Comparison of ENCODE assay signal across 8 mouse cellular contexts in the genomic region with DNA sequence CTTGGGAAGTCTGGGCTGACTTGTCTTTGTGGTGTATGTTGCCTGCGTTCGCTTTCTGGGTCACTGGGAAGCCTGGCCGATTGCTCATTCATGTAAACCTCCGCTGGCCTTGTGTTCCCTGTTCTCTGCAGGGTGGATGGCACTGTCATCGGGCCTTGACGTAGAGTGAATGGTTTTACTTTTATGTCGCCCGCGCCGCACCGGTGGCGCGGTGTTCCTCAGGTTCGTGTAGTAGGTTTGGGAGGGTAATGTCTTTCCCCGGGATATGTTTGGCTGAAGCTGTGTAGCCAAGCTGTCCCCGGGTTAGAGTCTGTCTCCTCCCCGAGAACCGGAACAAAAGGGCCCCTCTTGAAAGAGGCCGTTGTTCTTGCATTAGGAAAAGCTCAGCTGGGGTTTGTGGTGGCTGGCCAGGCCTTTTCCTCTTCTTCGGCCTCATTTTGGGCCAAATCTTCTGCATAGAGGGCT. TPM values are rescaled to one million over a fixed set of nuclear protein-coding genes. Genes with fewer than 3 reads are reported as not detected.
DNase-seq lines count a peak whose midpoint lies in the region; ATAC-seq and TF ChIP-seq lines count a peak whose summit lies in the region.

No protein-coding gene starts in this region.

- TF ChIP-seq CTCF in brain, embryonic 14.5 days (IDR thresholded peaks at IDR 0.05; ENCODE audit: borderline replicate concordance, extremely low read depth, insufficient read depth, insufficient read length) = no peak
- TF ChIP-seq CTCF in stomach, postnatal 0 days (IDR thresholded peaks at IDR 0.05; ENCODE audit: low read depth) = no peak
- no peak for TF ChIP-seq CTCF in thymus, adult 2 months (IDR thresholded peaks at IDR 0.05; ENCODE audit: borderline replicate concordance, control insufficient read depth, extremely low read depth, insufficient read depth, low read length, poor library complexity)

- H3K4me2 ChIP-seq in hindbrain, embryonic 11.5 days (replicated peaks; ENCODE audit: low read depth, low read length) = no peak overlapping the region
- peak overlapping the region; percentile 42 for H3K4me2 ChIP-seq in liver, embryonic 15.5 days
- H3K4me2 ChIP-seq in stomach, postnatal 0 days (replicated peaks; ENCODE audit: low read depth) = no peak overlapping the region

- no peaks in the 10 kb centered on the region for H3K9me3 ChIP-seq in hindbrain, embryonic 11.5 days (ENCODE audit: control insufficient read depth, low read length)
- H3K9me3 ChIP-seq in liver, embryonic 15.5 days (replicated peaks) = no peaks in the 10 kb centered on the region
- H3K9me3 ChIP-seq in stomach, postnatal 0 days (ENCODE audit: control insufficient read depth, low read length) = no peaks in the 10 kb centered on the region

- WGBS in hindbrain, embryonic 11.5 days = 30% methylated on average over 20 of the region's 20 CpGs
- WGBS in liver, embryonic 15.5 days (ENCODE audit: insufficient replicate concordance) = 47% methylated on average over 20 of the region's 20 CpGs
- 73% methylated on average over 20 of the region's 20 CpGs for WGBS in stomach, postnatal 0 days
- WGBS in thymus, adult 2 months = 67% methylated on average over 20 of the region's 20 CpGs

- no peaks in the 10 kb centered on the region for H3K27me3 ChIP-seq in hindbrain, embryonic 11.5 days (ENCODE audit: control insufficient read depth, insufficient read depth, low read length)
- H3K27me3 ChIP-seq in liver, embryonic 15.5 days = no peaks in the 10 kb centered on the region
- H3K27me3 ChIP-seq in stomach, postnatal 0 days (ENCODE audit: control insufficient read depth, insufficient read depth, low read length) = no peaks in the 10 kb centered on the region
- H3K27me3 ChIP-seq in thymus, adult 2 months (ENCODE audit: control insufficient read depth, insufficient read depth, low read length) = no peaks in the 10 kb centered on the region

- DNase-seq in adrenal gland, adult (ENCODE audit: inconsistent age in 2 of 2, low spot score in 1 of 2) = peak; percentile 76 to 88
- DNase-seq in adrenal gland, postnatal 4 days (ENCODE audit: low spot score in 2 of 2) = no peak
- peak; percentile 86 for DNase-seq in brain, embryonic 14.5 days (ENCODE audit: low read depth)
- peak; percentile 41 for DNase-seq in hindbrain, embryonic 11.5 days (ENCODE audit: low spot score)
- DNase-seq in stomach, postnatal 0 days (ENCODE audit: low spot score) = no peak
- no peak for DNase-seq in thymus, adult 2 months
- DNase-seq in gastrocnemius, adult 18-20 months (ENCODE audit: low spot score) = no peak

- H3K4me3 ChIP-seq in hindbrain, embryonic 11.5 days (ENCODE audit: low read depth, low read length) = no peak overlapping the region
- H3K4me3 ChIP-seq in liver, embryonic 15.5 days (replicated peaks) = peak overlapping the region; percentile 12; the same call in 1 of the 2 replicates
- no peak overlapping the region for H3K4me3 ChIP-seq in stomach, postnatal 0 days (ENCODE audit: low read depth, low read length)
- no peak overlapping the region for H3K4me3 ChIP-seq in thymus, adult 2 months (ENCODE audit: control insufficient read depth, insufficient read depth, low read length)

- TF ChIP-seq POLR2A in brain, embryonic 14.5 days (IDR thresholded peaks at IDR 0.05; ENCODE audit: borderline replicate concordance, extremely low read depth, insufficient read depth, insufficient read length, poor library complexity, severe bottlenecking) = no peak
- TF ChIP-seq POLR2A in thymus, adult 2 months (IDR thresholded peaks at IDR 0.05; ENCODE audit: control insufficient read depth, extremely low read depth, insufficient read depth, low read length, poor library complexity) = no peak

- TF ChIP-seq EP300 in stomach, postnatal 0 days (optimal IDR thresholded peaks at IDR 0.05) = no peak

- ATAC-seq in hindbrain, embryonic 11.5 days (ENCODE audit: low FRiP score) = 0 out of 2 replicates have a peak, but pooled peaks have one; percentile 12
- no peak for ATAC-seq in liver, embryonic 15.5 days (ENCODE audit: insufficient read depth)
- no peak for ATAC-seq in stomach, postnatal 0 days (ENCODE audit: low FRiP score, low TSS enrichment)

- peaks cover 10% of the 10 kb centered on the region for H3K4me1 ChIP-seq in hindbrain, embryonic 11.5 days (replicated peaks; ENCODE audit: control insufficient read depth, insufficient read depth, low read length)
- H3K4me1 ChIP-seq in liver, embryonic 15.5 days (replicated peaks) = peaks cover 86% of the 10 kb centered on the region
- H3K4me1 ChIP-seq in stomach, postnatal 0 days (replicated peaks; ENCODE audit: control insufficient read depth, insufficient read depth) = no peaks in the 10 kb centered on the region; the same call in 1 of the 2 replicates
- peaks cover 40% of the 10 kb centered on the region for H3K4me1 ChIP-seq in thymus, adult 2 months (replicated peaks; ENCODE audit: control insufficient read depth, insufficient read depth, low read length)

- no peaks in the 10 kb centered on the region for H3K36me3 ChIP-seq in hindbrain, embryonic 11.5 days (ENCODE audit: control insufficient read depth, insufficient read depth, low read length)
- H3K36me3 ChIP-seq in liver, embryonic 15.5 days (replicated peaks) = 0 out of 2 replicates have a peak, but pooled peaks cover 10% of the 10 kb centered on the region
- H3K36me3 ChIP-seq in stomach, postnatal 0 days (ENCODE audit: control insufficient read depth, insufficient read depth, low read length) = no peaks in the 10 kb centered on the region
- no peaks in the 10 kb centered on the region for H3K36me3 ChIP-seq in thymus, adult 2 months (ENCODE audit: control insufficient read depth, insufficient read depth, low read length)

- H3K27ac ChIP-seq in hindbrain, embryonic 11.5 days (ENCODE audit: low read depth, low read length) = peak overlapping the region; percentile 70
- peak overlapping the region; percentile 65 for H3K27ac ChIP-seq in liver, embryonic 15.5 days (replicated peaks)
- H3K27ac ChIP-seq in stomach, postnatal 0 days (replicated peaks) = peak overlapping the region; percentile 20; the same call in 1 of the 2 replicates
- H3K27ac ChIP-seq in thymus, adult 2 months (ENCODE audit: control insufficient read depth, insufficient read depth, low read length) = no peak overlapping the region

- H3K9ac ChIP-seq in hindbrain, embryonic 11.5 days (ENCODE audit: low read depth, low read length) = peak overlapping the region; percentile 20; the same call in 1 of the 2 replicates
- no peak overlapping the region for H3K9ac ChIP-seq in liver, embryonic 15.5 days
- H3K9ac ChIP-seq in stomach, postnatal 0 days (ENCODE audit: low read length) = no peak overlapping the region

RNA-seq across cellular contexts. Expression of a gene that starts 21.8 kb away (rescaled TPM):
- 100 to 1,000 TPM; 120 to 133 TPM for total RNA-seq in adrenal gland, postnatal 4 days (2021)
- 140 and 205 TPM in 2 replicates for polyA plus RNA-seq in brain, embryonic 14.5 days (2012; rRNA removed)
- 27.0 and 31.9 TPM in 2 replicates for polyA plus RNA-seq in hindbrain, embryonic 11.5 days (2014; fragmentation: Nextera tagmentation; extraction: Ambion mirVana)
- 11.5 and 15.7 TPM in 2 replicates for polyA plus RNA-seq in liver, embryonic 15.5 days (2015; fragmentation: Nextera tagmentation; extraction: Ambion mirVana)
- polyA plus RNA-seq in stomach, postnatal 0 days (2015; fragmentation: Nextera tagmentation; extraction: Ambion mirVana) = 19.9 and 22.9 TPM in 2 replicates
- polyA plus RNA-seq in thymus, adult 2 months (2012; rRNA removed) = 103 and 134 TPM in 2 replicates
- 1 to 10 TPM; 6.8 to 8.5 TPM for total RNA-seq in gastrocnemius, adult 18-20 months (2021)

Comparison
In these comparisons a context has a peak if more than half of its experiments do, and no peak if none do; other contexts are left out.
1. DNase-seq: peak in adrenal gland, adult (2 of 2), brain, embryonic 14.5 days (single experiment) and hindbrain, embryonic 11.5 days (single experiment); none in adrenal gland, postnatal 4 days (0 of 2), stomach, postnatal 0 days (single experiment), thymus, adult 2 months (single experiment) and gastrocnemius, adult 18-20 months (single experiment).